Mouse (Mus musculus) brain, embryonic 14.5 days (tissue): ENCODE measurements around the gene Tmem63c.

Experiments used
- CTCF ChIP-seq: fragments of 200-500 bp; IDR thresholded peaks from 2 replicates; pipeline ENCODE4 v1.5.1; 2012; ENCODE audit warnings: inconsistent platforms, mild to moderate bottlenecking, moderate library complexity, borderline replicate concordance; ENCODE audit not compliant: insufficient read depth, insufficient read length; ENCODE audit errors: extremely low read depth
- POLR2A ChIP-seq: fragments of 200-500 bp; IDR thresholded peaks from 2 replicates; pipeline ENCODE4 v1.6.1; 2012; ENCODE audit warnings: mild to moderate bottlenecking, inconsistent platforms, borderline replicate concordance; ENCODE audit not compliant: poor library complexity, insufficient read depth, insufficient read length, severe bottlenecking; ENCODE audit errors: extremely low read depth

DNA sequence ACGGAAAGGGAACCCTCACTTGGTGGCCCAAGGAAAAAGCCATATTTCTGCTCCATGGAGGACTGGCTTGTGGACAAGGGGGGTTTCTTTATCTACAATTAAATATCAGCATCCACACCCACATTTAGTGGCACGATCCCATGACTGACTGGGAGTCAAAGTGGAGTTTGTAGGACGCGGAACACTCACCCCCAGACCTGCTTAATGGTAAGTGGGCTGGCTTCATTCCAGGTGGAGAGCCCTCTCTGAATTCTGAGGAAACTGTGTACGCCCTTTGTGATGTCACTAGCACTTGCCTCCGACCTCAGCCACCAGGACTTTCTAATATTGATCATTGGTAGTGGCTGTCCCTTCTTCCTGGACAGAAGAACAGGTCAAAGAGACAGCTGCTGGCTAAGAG, at the start of gene Tmem63c:
- TF ChIP-seq POLR2A (no peak), CTCF (no peak)
